Comparison of ENCODE assay signal across 8 mouse cellular contexts in genomic region chr11:3133360-3133759, GRCm38 (mm10). TPM values are rescaled to one million over a fixed set of nuclear protein-coding genes. Genes with fewer than 3 reads are reported as not detected.
DNase-seq lines count a peak whose midpoint lies in the region; ATAC-seq and TF ChIP-seq lines count a peak whose summit lies in the region.
"Not testable (repeated sequence)": the region's sequence is repeated elsewhere in the genome, so short reads cannot be mapped to it uniquely, and the experiment has no call there.

No protein-coding gene starts in this region.

- not testable (repeated sequence) for H3K27ac ChIP-seq in heart, embryonic 13.5 days (replicated peaks); hindbrain, embryonic 16.5 days (ENCODE audit: low read depth, low read length); limb, embryonic 11.5 days (replicated peaks; ENCODE audit: low read depth, low read length); liver, postnatal 0 days (ENCODE audit: low read depth); midbrain, embryonic 14.5 days (replicated peaks; ENCODE audit: low read depth, low read length); stomach, embryonic 14.5 days (ENCODE audit: low read length)

- TF ChIP-seq CTCF in liver, postnatal 0 days (IDR thresholded peaks at IDR 0.05; ENCODE audit: low read depth) = not testable (repeated sequence)

- H3K4me2 ChIP-seq in heart, embryonic 13.5 days; hindbrain, embryonic 16.5 days (ENCODE audit: low read length); limb, embryonic 11.5 days (ENCODE audit: low read depth, severe bottlenecking); liver, postnatal 0 days (ENCODE audit: low read depth, low read length); midbrain, embryonic 14.5 days (ENCODE audit: low read length); stomach, embryonic 14.5 days (replicated peaks; ENCODE audit: low read depth, low read length): not testable (repeated sequence)

- DNase-seq in limb, embryonic 11.5 days (ENCODE audit: low spot score); liver, postnatal 0 days; midbrain, embryonic 14.5 days: not testable (repeated sequence)

- not testable (repeated sequence) for H3K4me3 ChIP-seq in heart, embryonic 13.5 days; hindbrain, embryonic 16.5 days (ENCODE audit: low read length); limb, embryonic 11.5 days (ENCODE audit: low read depth, low read length); liver, postnatal 0 days (ENCODE audit: low read depth, low read length); midbrain, embryonic 14.5 days (replicated peaks; ENCODE audit: low read depth, low read length); stomach, embryonic 14.5 days (ENCODE audit: low read depth, low read length)

- peak; percentile 48 for ATAC-seq in CD4-positive, CD25-positive, alpha-beta regulatory T cell, adult 4 months
- peak; percentile 4; the same call in 1 of the 2 replicates for ATAC-seq in erythroid progenitor cell, adult 5-6 weeks (replicated peaks; ENCODE audit: low FRiP score, poor library complexity, severe bottlenecking)
- ATAC-seq in heart, embryonic 13.5 days (ENCODE audit: extremely low read depth, insufficient number of reproducible peaks, low FRiP score, low TSS enrichment) = 0 out of 2 replicates have a peak, but pooled peaks have one; percentile 2
- peak; percentile 3 for ATAC-seq in hindbrain, embryonic 16.5 days
- ATAC-seq in limb, embryonic 11.5 days (ENCODE audit: insufficient number of reproducible peaks, low FRiP score, low TSS enrichment, low read depth) = peak; percentile 6
- peak; percentile 8 for ATAC-seq in liver, postnatal 0 days
- ATAC-seq in midbrain, embryonic 14.5 days (ENCODE audit: low FRiP score, low TSS enrichment) = peak; percentile 15
- ATAC-seq in stomach, embryonic 14.5 days (ENCODE audit: insufficient number of reproducible peaks, insufficient read depth, low FRiP score, low read depth) = peak; percentile 4

- TF ChIP-seq EP300 in liver, postnatal 0 days (IDR thresholded peaks at IDR 0.05; ENCODE audit: low read depth) = not testable (repeated sequence)

- H3K27me3 ChIP-seq in heart, embryonic 13.5 days (replicated peaks); hindbrain, embryonic 16.5 days (replicated peaks; ENCODE audit: control insufficient read depth, insufficient read depth, low read length); limb, embryonic 11.5 days (ENCODE audit: control insufficient read depth, insufficient read depth, low read length); liver, postnatal 0 days (ENCODE audit: insufficient read depth, low read length); midbrain, embryonic 14.5 days (ENCODE audit: control insufficient read depth, insufficient read depth, low read length); stomach, embryonic 14.5 days (ENCODE audit: control insufficient read depth, insufficient read depth, low read length): not testable (repeated sequence)

- H3K9me3 ChIP-seq in heart, embryonic 13.5 days = peaks cover 23% of the 10 kb centered on the region
- H3K9me3 ChIP-seq in hindbrain, embryonic 16.5 days (ENCODE audit: control insufficient read depth, low read length) = peaks cover 11% of the 10 kb centered on the region
- H3K9me3 ChIP-seq in limb, embryonic 11.5 days (ENCODE audit: control insufficient read depth, low read length) = peaks cover 12% of the 10 kb centered on the region
- not testable (repeated sequence) for H3K9me3 ChIP-seq in liver, postnatal 0 days (ENCODE audit: low read length); stomach, embryonic 14.5 days (ENCODE audit: control insufficient read depth, low read depth, low read length)
- peaks cover 14% of the 10 kb centered on the region for H3K9me3 ChIP-seq in midbrain, embryonic 14.5 days (ENCODE audit: control insufficient read depth, low read length)

- H3K4me1 ChIP-seq in heart, embryonic 13.5 days; hindbrain, embryonic 16.5 days (ENCODE audit: control insufficient read depth, insufficient read depth, low read depth, low read length); limb, embryonic 11.5 days (ENCODE audit: control insufficient read depth, insufficient read depth, low read length); liver, postnatal 0 days (ENCODE audit: insufficient read depth); midbrain, embryonic 14.5 days (ENCODE audit: control insufficient read depth, insufficient read depth, low read length); stomach, embryonic 14.5 days (ENCODE audit: control insufficient read depth, insufficient read depth, low read length): not testable (repeated sequence)

- H3K9ac ChIP-seq in heart, embryonic 13.5 days; hindbrain, embryonic 16.5 days (ENCODE audit: low read depth, low read length); limb, embryonic 11.5 days (ENCODE audit: low read length); liver, postnatal 0 days (replicated peaks); midbrain, embryonic 14.5 days (replicated peaks; ENCODE audit: low read length); stomach, embryonic 14.5 days (replicated peaks; ENCODE audit: low read depth, low read length): not testable (repeated sequence)

- H3K36me3 ChIP-seq in heart, embryonic 13.5 days = peaks cover 14% of the 10 kb centered on the region
- not testable (repeated sequence) for H3K36me3 ChIP-seq in hindbrain, embryonic 16.5 days (ENCODE audit: control insufficient read depth, insufficient read depth, low read length); limb, embryonic 11.5 days (ENCODE audit: control insufficient read depth, insufficient read depth, low read length); liver, postnatal 0 days (replicated peaks; ENCODE audit: insufficient read depth, low read length); midbrain, embryonic 14.5 days (ENCODE audit: control insufficient read depth, insufficient read depth, low read length); stomach, embryonic 14.5 days (ENCODE audit: control insufficient read depth, insufficient read depth, low read length)

- 83% methylated on average over 1 of the region's 4 CpGs for WGBS in heart, embryonic 13.5 days
- WGBS in hindbrain, embryonic 16.5 days = no CpG with 5 or more reads among the region's 4 CpGs
- WGBS in limb, embryonic 11.5 days = no CpG with 5 or more reads among the region's 4 CpGs
- WGBS in liver, postnatal 0 days (ENCODE audit: insufficient replicate concordance) = no CpG with 5 or more reads among the region's 4 CpGs
- WGBS in midbrain, embryonic 14.5 days = no CpG with 5 or more reads among the region's 4 CpGs
- WGBS in stomach, embryonic 14.5 days = no CpG with 5 or more reads among the region's 4 CpGs

RNA-seq across cellular contexts. Expression of gene Sfi1, which starts 59.9 kb away (rescaled TPM):
- 10 to 100 TPM; 31.5 to 46.1 TPM for polyA plus RNA-seq in CD4-positive, CD25-positive, alpha-beta regulatory T cell, adult 4 months (2017; shearing (Covaris generic))
- total RNA-seq in erythroid progenitor cell, adult 5-6 weeks (2015; ENCODE audit: low replicate concordance) = 0.42 and 0.72 TPM in 2 replicates
- 1.1 and 18.9 TPM in 2 replicates for total RNA-seq in erythroid progenitor cell, adult 5-6 weeks (2017; ENCODE audit: low replicate concordance)
- polyA plus RNA-seq in heart, embryonic 13.5 days (2015; fragmentation: Nextera tagmentation; extraction: Ambion mirVana) = 7.3 and 10.1 TPM in 2 replicates
- polyA plus RNA-seq in hindbrain, embryonic 16.5 days (2015; fragmentation: Nextera tagmentation; extraction: Ambion mirVana) = 14.3 and 16.4 TPM in 2 replicates
- 9.3 and 9.9 TPM in 2 replicates for polyA plus RNA-seq in limb, embryonic 11.5 days (2014; fragmentation: Nextera tagmentation; extraction: Ambion mirVana)
- 2.3 and 3.1 TPM in 2 replicates for polyA plus RNA-seq in liver, postnatal 0 days (2015; fragmentation: Nextera tagmentation; extraction: Ambion mirVana)
- polyA plus RNA-seq in midbrain, embryonic 14.5 days (2014; fragmentation: Nextera tagmentation; extraction: Ambion mirVana) = 11.2 and 13.2 TPM in 2 replicates
- 12.5 and 14.6 TPM in 2 replicates for polyA plus RNA-seq in stomach, embryonic 14.5 days (2014; fragmentation: Nextera tagmentation; extraction: Ambion mirVana)
